Mouse (Mus musculus) testis, adult 2 months (tissue): ENCODE data around the gene Trmt112.

ENCODE experiments used
- CTCF ChIP-seq: fragments of 200-500 bp; IDR thresholded peaks from 2 replicates; pipeline ENCODE4 v1.5.1; 2012; ENCODE audit warnings: low read depth, mild to moderate bottlenecking, inconsistent platforms, low read length, moderate library complexity; ENCODE audit not compliant: control insufficient read depth, insufficient read depth, insufficient replicate concordance
- POLR2A ChIP-seq: fragments of 200-500 bp; IDR thresholded peaks from 2 replicates; pipeline ENCODE4 v1.6.1; 2012; ENCODE audit warnings: low read depth, mild to moderate bottlenecking, inconsistent platforms, low read length, moderate library complexity; ENCODE audit not compliant: control insufficient read depth

DNA sequence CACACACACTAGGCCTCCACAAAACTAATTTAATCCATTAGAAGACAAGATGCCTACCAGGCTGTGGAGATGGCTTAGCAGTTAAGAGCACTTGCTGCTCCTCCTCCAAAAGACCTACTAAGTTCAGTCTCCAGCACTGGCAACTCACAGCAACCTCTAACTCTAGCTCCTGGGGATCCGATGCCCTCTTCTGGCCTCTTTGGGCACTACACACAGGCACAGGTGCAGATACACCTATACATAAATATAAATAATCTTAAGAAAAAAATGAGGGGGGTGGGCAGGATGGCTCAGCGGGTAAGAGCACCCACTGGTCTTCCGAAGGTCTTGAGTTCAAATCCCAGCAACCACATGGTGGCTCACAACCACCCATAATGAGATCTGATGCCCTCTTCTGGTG is 26.8 kb downstream of the Trmt112 start:
- TF ChIP-seq CTCF: peak; percentile 14; the same call in 1 of the 2 replicates
- no peak for TF ChIP-seq POLR2A
